Mouse (Mus musculus) limb, embryonic 15.5 days (tissue): ENCODE measurements around the gene Irak3. TPM values are rescaled to one million over a fixed set of nuclear protein-coding genes. Genes with fewer than 3 reads are reported as not detected.
A peak's percentile ranks its signal among the peaks of the same experiment; 100 is the strongest.
"Not testable (repeated sequence)": the region's sequence is repeated elsewhere in the genome, so short reads cannot be mapped to it uniquely, and the experiment has no call there.

Experiments
- ATAC-seq: fragments of 200-750 bp; cut with Nextera tagmentation; 2 replicates; pipeline ENCODE4 v1.8.0; 2017; ENCODE audit warnings: low read depth, moderate TSS enrichment; ENCODE audit not compliant: insufficient number of reproducible peaks, low FRiP score, low TSS enrichment
- H3K27ac ChIP-seq: fragments of 300-500 bp; sonication (generic); 2 replicates; pipeline ENCODE4 v1.5.1; 2015; ENCODE audit warnings: moderate library complexity, mild to moderate bottlenecking, inconsistent platforms
- H3K27me3 ChIP-seq: fragments of 300-500 bp; sonication (generic); 2 replicates; pipeline ENCODE4 v1.6.1; 2015; ENCODE audit warnings: inconsistent platforms
- H3K36me3 ChIP-seq: fragments of 300-500 bp; sonication (generic); 2 replicates; pipeline ENCODE4 v1.6.1; 2015; ENCODE audit warnings: inconsistent platforms
- H3K4me1 ChIP-seq: fragments of 300-500 bp; sonication (generic); 2 replicates; pipeline ENCODE4 v1.6.1; 2015; ENCODE audit warnings: inconsistent platforms
- H3K4me2 ChIP-seq: fragments of 300-500 bp; sonication (generic); 2 replicates; pipeline ENCODE4 v1.6.1; 2015; ENCODE audit warnings: mild to moderate bottlenecking, inconsistent platforms
- H3K4me3 ChIP-seq: fragments of 300-500 bp; sonication (generic); 2 replicates; pipeline ENCODE4 v1.5.1; 2015; ENCODE audit warnings: mild to moderate bottlenecking, inconsistent platforms
- H3K9ac ChIP-seq: fragments of 300-500 bp; sonication (generic); 2 replicates; pipeline ENCODE4 v1.6.1; 2015; ENCODE audit warnings: inconsistent platforms
- H3K9me3 ChIP-seq: fragments of 300-500 bp; sonication (generic); 2 replicates; pipeline ENCODE4 v1.6.1; 2016; ENCODE audit warnings: inconsistent platforms
- WGBS: fragments of 180-500 bp; shearing (Covaris S2); methylation state at CpG from one replicate; pipeline ENCODE4 v1.1.7; 2015; 5-methylcytosine and 5-hydroxymethylcytosine counted together
- polyA plus RNA-seq: library from polyadenylated mRNA; unstranded; fragments of >200 nt; fragmentation: Nextera tagmentation; extraction: Ambion mirVana; gene quantifications from 2 replicates; pipeline ENCODE4 v1.2.1, GENCODE M21; 2015

Gene Irak3
- polyA plus RNA-seq, 1 experiment from 2014 or later = 2.4 TPM

DNA sequence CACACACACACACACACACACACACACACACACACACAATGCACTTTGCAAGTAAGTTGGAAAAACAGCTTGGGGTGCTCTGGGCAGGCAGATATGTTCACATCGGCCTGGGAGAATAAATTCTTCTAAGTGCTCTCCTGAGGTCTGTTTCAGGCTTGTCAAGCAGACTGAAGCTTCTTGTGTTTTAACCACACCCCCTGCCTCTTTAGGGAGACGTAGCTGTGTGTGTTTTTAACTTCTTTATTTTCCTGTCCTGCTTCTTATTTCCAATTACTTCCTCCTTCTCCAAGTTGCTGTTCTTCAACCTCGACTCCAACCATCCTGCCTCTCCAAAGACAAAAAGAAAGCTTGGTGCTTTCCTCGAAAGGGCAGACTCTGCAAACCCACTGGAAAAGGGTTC lies 61.7 kb downstream of the Irak3 start:
- Histone ChIP-seq H3K27ac (no peak overlapping the region), H3K4me2 (no peak overlapping the region), H3K4me3 (no peak overlapping the region), H3K4me1 (no peaks in the 10 kb centered on the region), H3K27me3 (no peaks in the 10 kb centered on the region), H3K36me3 (peaks cover 8% of the 10 kb centered on the region), H3K9me3 (no peaks in the 10 kb centered on the region), H3K9ac (no peak overlapping the region)
- 48% methylated on average over 4 of the region's 4 CpGs for WGBS
- ATAC-seq = no peak

DNA sequence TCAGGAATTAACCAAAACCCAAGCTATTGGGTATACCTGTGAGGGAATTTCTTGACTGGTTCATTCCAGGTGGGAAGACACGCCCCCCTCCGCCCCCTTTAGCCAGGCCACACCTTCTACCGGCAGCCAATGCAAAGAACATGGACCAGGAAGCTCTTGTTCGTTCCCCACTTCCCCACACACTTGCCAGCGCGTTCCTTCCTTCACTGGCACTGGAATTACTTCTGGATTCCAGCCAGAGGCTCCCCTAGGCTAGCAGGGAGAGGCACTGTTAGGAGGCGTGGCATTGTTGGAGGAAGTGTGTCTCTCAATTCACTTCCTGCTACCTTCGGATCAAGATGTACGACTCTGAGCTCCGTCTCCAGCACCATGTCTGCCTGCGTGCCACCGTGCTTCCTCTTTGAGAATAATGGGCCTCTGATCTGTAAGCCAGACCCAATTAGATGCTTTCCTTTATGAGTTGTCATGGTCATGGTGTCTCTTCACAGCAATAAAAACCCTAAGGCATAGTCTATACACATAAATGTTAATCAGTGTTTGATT lies 65.8 kb downstream of the Irak3 start:
- H3K4me1 ChIP-seq = peaks cover 8% of the 10 kb centered on the region; the same call in 1 of the 2 replicates
- H3K9ac ChIP-seq = no peak overlapping the region
- WGBS = 79% methylated on average over 12 of the region's 12 CpGs
- H3K27me3 ChIP-seq = no peaks in the 10 kb centered on the region
- ATAC-seq = no peak
- H3K4me2 ChIP-seq = no peak overlapping the region
- H3K36me3 ChIP-seq = no peaks in the 10 kb centered on the region
- no peak overlapping the region for H3K27ac ChIP-seq
- no peaks in the 10 kb centered on the region for H3K9me3 ChIP-seq
- no peak overlapping the region for H3K4me3 ChIP-seq

DNA sequence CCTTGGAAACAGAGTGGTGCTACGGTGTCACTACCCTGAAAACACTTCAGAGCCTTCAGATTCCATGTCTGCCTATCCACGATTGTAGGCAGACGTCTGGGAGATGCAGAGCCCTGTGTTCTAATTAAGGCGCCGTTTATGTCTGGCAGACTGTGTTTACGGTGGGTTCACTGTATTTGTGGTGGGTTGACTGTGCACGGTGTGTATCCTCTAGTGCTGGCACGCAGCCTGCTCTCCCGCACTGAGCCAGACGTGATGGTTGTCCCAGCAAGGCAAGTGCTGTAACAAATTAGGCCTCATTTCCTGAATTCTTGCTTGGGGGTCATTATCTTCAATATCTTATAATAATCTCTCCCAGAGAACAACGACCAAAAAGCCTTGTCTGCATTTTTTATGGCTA lies 68.2 kb downstream of the Irak3 start:
- Histone ChIP-seq H3K36me3 (no peaks in the 10 kb centered on the region), H3K4me1 (peaks cover 8% of the 10 kb centered on the region; the same call in 1 of the 2 replicates), H3K9ac (no peak overlapping the region), H3K9me3 (no peaks in the 10 kb centered on the region), H3K27ac (no peak overlapping the region), H3K4me2 (no peak overlapping the region), H3K27me3 (no peaks in the 10 kb centered on the region), H3K4me3 (no peak overlapping the region)
- WGBS = 25% methylated on average over 11 of the region's 11 CpGs
- no peak for ATAC-seq

DNA sequence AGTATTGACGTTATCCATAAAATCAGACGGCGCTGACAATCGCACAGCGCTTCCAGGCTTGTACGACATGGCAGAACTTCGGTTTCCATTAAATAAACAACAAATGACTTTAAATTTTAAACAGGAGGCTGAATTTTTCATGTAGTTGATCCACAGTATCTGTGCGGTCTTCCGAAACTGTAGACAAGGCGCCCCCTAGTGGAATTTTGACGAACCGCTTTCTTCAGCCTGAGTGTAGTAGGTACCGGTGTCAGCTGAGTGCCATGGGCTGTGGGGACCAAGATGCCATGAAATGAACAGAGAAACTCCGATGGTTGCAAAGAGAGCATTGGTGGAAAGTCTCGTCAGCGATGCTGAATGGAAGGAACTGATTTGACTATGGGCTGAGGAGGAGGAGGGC lies 71.3 kb downstream of the Irak3 start:
- Histone ChIP-seq H3K4me3 (no peak overlapping the region), H3K4me1 (peaks cover 8% of the 10 kb centered on the region; the same call in 1 of the 2 replicates), H3K27ac (no peak overlapping the region), H3K9me3 (no peaks in the 10 kb centered on the region), H3K9ac (no peak overlapping the region), H3K36me3 (no peaks in the 10 kb centered on the region), H3K27me3 (no peaks in the 10 kb centered on the region), H3K4me2 (no peak overlapping the region)
- no peak for ATAC-seq
- WGBS = 67% methylated on average over 16 of the region's 16 CpGs

DNA sequence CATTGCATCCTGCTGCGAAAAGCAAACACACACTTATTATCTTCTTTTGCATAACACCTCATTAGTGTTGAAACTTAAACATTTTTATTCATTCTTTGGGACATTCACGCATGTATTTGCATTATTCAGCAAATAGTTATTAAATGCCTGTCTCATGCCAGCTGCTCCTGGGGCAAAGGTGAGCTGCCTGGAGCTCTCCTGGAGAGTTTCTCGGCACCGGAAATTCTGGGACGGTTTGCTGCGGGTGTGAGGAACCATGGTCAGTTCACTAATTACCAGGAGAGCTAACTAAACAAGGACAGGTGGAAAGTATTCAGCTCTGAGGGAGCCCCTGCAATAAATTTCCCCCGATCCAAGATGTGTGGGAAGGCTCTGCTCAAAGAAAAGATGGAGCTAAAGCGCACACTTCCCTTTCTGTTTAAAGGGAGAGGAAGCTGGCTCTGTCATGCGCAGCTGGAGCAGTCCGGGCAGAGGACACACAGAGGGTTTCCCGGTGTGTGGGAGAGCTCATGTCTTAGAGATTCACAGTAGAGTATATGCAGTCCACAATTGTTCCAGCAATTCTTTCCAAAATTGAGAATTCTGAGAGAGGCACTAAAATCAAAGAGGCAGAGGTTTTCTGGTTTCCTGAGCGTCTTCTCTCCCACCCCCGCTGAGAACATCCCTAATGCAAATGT lies 73.2 kb downstream of the Irak3 start:
- H3K4me2 ChIP-seq = 0 out of 2 replicates have a peak overlapping the region, but pooled peaks have one; percentile 6
- 30% methylated on average over 13 of the region's 13 CpGs for WGBS

DNA sequence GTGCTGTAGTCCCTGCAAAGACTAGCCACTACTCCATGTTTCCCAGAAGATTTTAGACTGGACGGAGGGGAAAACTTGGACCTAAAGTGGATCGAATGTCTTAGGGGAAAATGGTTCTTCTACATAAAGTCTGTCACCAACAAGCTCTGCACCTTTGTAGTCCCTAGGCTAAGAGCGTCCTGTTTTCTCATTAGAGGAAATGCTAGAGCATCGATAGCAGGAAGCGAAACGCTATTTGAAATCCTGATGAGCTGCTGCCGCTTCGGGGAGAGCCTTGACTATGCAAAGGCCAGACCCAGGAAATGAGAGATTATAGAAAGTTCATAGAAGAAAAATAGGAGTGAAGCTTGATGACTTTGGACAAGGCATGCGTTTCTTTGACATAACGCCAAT lies 76.5 kb downstream of the Irak3 start:
- ATAC-seq = no peak

More for the DNA sequence above, 73.2 kb downstream of the Irak3 start:
- Histone ChIP-seq H3K27ac (no peak overlapping the region), H3K27me3 (no peaks in the 10 kb centered on the region), H3K9me3 (no peaks in the 10 kb centered on the region), H3K4me1 (peaks cover 3% of the 10 kb centered on the region; the same call in 1 of the 2 replicates), H3K9ac (no peak overlapping the region), H3K36me3 (no peaks in the 10 kb centered on the region), H3K4me3 (no peak overlapping the region)
- ATAC-seq = no peak

DNA sequence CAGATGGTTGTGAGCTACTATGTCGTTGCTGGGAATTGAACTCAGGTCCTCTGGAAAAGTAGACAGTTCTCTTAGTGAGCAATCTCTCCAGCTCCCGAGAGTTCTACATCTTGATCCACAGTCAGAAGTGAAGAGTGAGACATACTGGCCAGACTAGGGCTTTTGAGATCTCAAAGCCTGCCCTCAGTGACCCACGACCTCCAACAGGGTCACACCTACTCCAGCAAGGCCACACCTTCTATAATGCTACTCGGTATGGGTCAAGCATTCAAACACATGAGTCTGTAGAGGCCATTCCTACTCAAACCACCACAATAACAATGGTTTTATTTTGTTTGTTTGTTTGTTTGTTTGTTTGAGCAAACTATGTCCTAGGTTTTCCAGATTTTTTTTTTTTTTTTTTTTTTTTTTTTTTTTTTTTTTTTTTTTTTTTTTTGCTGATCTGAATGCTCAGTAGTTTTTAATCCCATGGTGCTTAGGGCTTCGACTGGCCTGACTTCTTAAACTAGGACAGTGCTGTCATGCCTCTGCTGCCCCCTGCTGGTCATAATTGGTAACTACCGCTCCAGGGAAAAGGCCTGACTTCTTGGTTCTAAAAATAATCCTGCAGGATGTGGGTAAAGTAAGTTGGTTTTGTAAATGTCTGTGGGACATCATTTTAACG lies 77.0 kb downstream of the Irak3 start:
- no peaks in the 10 kb centered on the region for H3K4me1 ChIP-seq
- WGBS = 48% methylated on average over 7 of the region's 7 CpGs
- H3K4me2 ChIP-seq = no peak overlapping the region
- no peaks in the 10 kb centered on the region for H3K27me3 ChIP-seq
- no peaks in the 10 kb centered on the region for H3K9me3 ChIP-seq
- no peak overlapping the region for H3K4me3 ChIP-seq
- no peak overlapping the region for H3K27ac ChIP-seq
- H3K36me3 ChIP-seq = no peaks in the 10 kb centered on the region
- H3K9ac ChIP-seq = no peak overlapping the region
- no peak for ATAC-seq

More for the DNA sequence above, 76.5 kb downstream of the Irak3 start:
- Histone ChIP-seq H3K4me2 (no peak overlapping the region), H3K9me3 (no peaks in the 10 kb centered on the region), H3K27ac (no peak overlapping the region), H3K36me3 (no peaks in the 10 kb centered on the region), H3K4me3 (no peak overlapping the region), H3K9ac (no peak overlapping the region), H3K27me3 (no peaks in the 10 kb centered on the region), H3K4me1 (no peaks in the 10 kb centered on the region)
- 69% methylated on average over 10 of the region's 10 CpGs for WGBS

DNA sequence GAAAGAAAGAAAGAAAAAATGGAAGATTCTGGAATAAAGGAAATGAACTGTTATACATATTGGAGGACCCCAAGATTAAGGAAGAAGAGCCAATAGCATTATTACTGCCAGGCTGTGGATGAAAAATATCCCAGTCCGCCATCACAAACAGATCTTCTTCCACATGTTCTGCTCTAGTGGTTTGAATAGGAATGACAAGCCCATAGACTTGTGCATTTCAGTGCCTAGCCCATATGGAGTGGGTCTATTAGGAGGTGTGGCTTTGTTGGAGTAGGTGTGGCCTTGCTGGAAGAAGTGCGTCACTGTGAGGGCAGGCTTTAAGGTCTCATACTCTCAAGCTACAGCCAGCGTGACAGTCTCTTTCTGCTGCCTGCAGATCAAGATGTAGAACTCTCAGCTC lies 78.2 kb downstream of the Irak3 start:
- ATAC-seq = no peak
- Histone ChIP-seq H3K27me3 (no peaks in the 10 kb centered on the region), H3K4me2 (no peak overlapping the region), H3K27ac (no peak overlapping the region), H3K4me3 (no peak overlapping the region), H3K9me3 (no peaks in the 10 kb centered on the region), H3K9ac (no peak overlapping the region), H3K4me1 (no peaks in the 10 kb centered on the region), H3K36me3 (no peaks in the 10 kb centered on the region)
- 87% methylated on average over 3 of the region's 3 CpGs for WGBS

DNA sequence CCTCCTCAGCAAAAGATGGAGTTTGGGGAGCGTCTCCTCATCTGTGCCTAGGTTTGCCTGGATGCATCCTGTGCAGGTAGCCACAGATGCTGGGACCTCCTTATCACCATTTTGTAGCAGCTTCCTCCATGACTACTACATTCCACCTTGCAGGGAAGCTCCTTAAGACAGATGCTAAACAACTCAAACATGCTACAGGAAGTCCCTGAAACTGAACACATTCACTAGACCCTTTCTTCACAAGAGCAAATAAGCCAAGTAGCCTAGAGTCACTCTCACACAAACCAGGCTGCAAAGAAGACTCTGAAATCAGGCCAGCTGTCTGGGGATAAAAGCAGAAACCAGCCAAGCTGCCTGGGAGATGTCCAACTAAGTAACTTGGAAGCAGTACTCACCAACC lies 86.7 kb downstream of the Irak3 start:
- Histone ChIP-seq H3K36me3 (no peaks in the 10 kb centered on the region), H3K9ac (no peak overlapping the region), H3K9me3 (no peaks in the 10 kb centered on the region), H3K4me2 (no peak overlapping the region), H3K4me3 (no peak overlapping the region), H3K4me1 (peaks cover 3% of the 10 kb centered on the region), H3K27me3 (no peaks in the 10 kb centered on the region), H3K27ac (no peak overlapping the region)
- no peak for ATAC-seq
- WGBS = 96% methylated on average over 1 of the region's 1 CpGs

DNA sequence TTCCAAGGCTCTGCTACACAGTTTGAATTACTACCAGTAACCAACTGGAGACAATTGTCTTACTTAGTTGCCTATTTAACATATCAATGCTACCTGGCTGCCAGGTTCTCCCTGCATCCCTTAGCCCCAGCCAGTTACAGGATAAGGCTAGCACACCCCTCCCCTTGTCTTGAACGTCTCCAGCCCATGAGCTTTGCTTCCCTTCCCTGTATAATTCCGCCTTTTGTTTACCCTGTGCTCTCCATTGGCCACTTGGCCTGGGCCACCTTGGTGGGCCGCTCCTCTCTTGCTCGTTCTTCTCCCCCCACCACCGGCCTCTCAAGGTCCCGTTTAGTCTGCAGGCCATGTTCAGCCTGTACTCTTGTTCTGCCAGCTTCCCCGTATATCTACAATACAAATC lies 87.4 kb downstream of the Irak3 start:
- no peak overlapping the region for H3K27ac ChIP-seq
- 49% methylated on average over 7 of the region's 7 CpGs for WGBS
- ATAC-seq = no peak
- H3K27me3 ChIP-seq = no peaks in the 10 kb centered on the region
- no peak overlapping the region for H3K4me3 ChIP-seq
- no peak overlapping the region for H3K9ac ChIP-seq
- no peak overlapping the region for H3K4me2 ChIP-seq
- no peaks in the 10 kb centered on the region for H3K9me3 ChIP-seq
- no peaks in the 10 kb centered on the region for H3K36me3 ChIP-seq
- H3K4me1 ChIP-seq = peaks cover 3% of the 10 kb centered on the region

DNA sequence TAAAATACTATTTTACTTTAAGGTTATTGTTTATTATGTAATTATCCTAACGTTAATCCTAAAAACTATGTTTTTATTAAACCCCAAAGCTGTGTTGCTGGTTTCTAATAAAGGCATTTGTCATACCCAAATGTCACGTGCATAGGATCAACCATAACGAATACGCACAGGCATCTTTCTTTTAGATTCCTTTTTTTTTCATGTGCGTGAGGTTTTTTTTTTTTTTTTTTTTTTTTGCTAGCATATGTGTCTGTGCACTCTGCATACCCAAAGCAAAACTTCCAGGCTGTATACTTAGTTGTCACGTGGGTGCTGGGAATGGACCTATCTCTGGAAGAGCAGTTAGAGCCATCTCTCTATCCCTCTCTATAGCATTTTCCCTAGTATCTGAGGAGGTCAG lies 88.0 kb downstream of the Irak3 start:
- no peak for ATAC-seq
- Histone ChIP-seq H3K9me3 (no peaks in the 10 kb centered on the region), H3K9ac (no peak overlapping the region), H3K36me3 (no peaks in the 10 kb centered on the region), H3K4me3 (no peak overlapping the region), H3K27me3 (no peaks in the 10 kb centered on the region), H3K4me2 (no peak overlapping the region), H3K27ac (no peak overlapping the region), H3K4me1 (peaks cover 3% of the 10 kb centered on the region)
- 75% methylated on average over 6 of the region's 6 CpGs for WGBS

DNA sequence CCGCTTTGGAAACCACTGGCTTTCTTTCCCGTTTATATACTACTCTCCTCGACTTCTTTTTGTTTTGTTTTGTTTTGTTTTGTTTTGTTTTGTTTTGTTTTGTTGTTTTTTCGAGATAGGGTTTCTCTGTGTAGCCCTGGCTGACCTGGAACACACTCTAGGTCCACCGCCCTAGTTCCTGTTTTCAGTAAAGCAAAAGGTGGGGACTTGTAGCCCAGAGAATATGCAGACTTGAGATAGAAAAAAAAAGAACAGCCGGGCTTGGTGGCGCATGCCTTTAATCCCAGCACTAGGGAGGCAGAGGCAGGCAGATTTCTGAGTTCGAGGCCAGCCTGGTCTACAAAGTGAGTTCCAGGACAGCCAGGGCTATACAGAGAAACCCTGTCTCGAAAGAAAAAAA lies 88.4 kb downstream of the Irak3 start:
- H3K27ac ChIP-seq, H3K9ac ChIP-seq, H3K9me3 ChIP-seq, H3K36me3 ChIP-seq, ATAC-seq, H3K27me3 ChIP-seq, H3K4me1 ChIP-seq: not testable (repeated sequence)
- WGBS = 72% methylated on average over 9 of the region's 9 CpGs
- H3K4me3 ChIP-seq = peak overlapping the region; percentile 61
- peak overlapping the region; percentile 73 for H3K4me2 ChIP-seq
